Mouse (Mus musculus) forebrain, embryonic 16.5 days (tissue): Measurements from ENCODE around the gene Tcf7. TPM values are rescaled to one million over a fixed set of nuclear protein-coding genes. Genes with fewer than 3 reads are reported as not detected.
A peak's percentile ranks its signal among the peaks of the same experiment; 100 is the strongest.

Experiments used
- ATAC-seq: fragments of 200-750 bp; cut with Nextera tagmentation; 2 replicates; pipeline ENCODE4 v1.8.0; 2017; ENCODE audit warnings: mild to moderate bottlenecking, moderate library complexity
- H3K27ac ChIP-seq: fragments of 300-500 bp; sonication (generic); 2 replicates; pipeline ENCODE4 v1.5.1; 2014; ENCODE audit warnings: low read length, control low read depth
- H3K27me3 ChIP-seq: fragments of 300-500 bp; sonication (generic); replicated peaks from 2 replicates; pipeline ENCODE4 v1.6.1; 2014; ENCODE audit warnings: low read length; ENCODE audit not compliant: control insufficient read depth, insufficient read depth
- H3K36me3 ChIP-seq: fragments of 300-500 bp; sonication (generic); 2 replicates; pipeline ENCODE4 v1.6.1; 2014; ENCODE audit not compliant: control insufficient read depth, insufficient read depth
- H3K4me1 ChIP-seq: fragments of 300-500 bp; sonication (generic); replicated peaks from 2 replicates; pipeline ENCODE4 v1.6.1; 2014; ENCODE audit warnings: low read length; ENCODE audit not compliant: control insufficient read depth, insufficient read depth
- H3K4me2 ChIP-seq: fragments of 300-500 bp; sonication (generic); 2 replicates; pipeline ENCODE4 v1.6.1; 2014; ENCODE audit warnings: mild to moderate bottlenecking, low read length, control low read depth
- H3K4me3 ChIP-seq: fragments of 300-500 bp; sonication (generic); replicated peaks from 2 replicates; pipeline ENCODE4 v1.5.1; 2014; ENCODE audit warnings: mild to moderate bottlenecking, low read length, control low read depth
- H3K9ac ChIP-seq: fragments of 300-500 bp; sonication (generic); replicated peaks from 2 replicates; pipeline ENCODE4 v1.6.1; 2014; ENCODE audit warnings: low read depth, low read length, control low read depth
- H3K9me3 ChIP-seq: fragments of 300-500 bp; sonication (generic); 2 replicates; pipeline ENCODE4 v1.6.1; 2016; ENCODE audit warnings: low read length; ENCODE audit not compliant: control insufficient read depth
- WGBS: fragments of 180-500 bp; shearing (Covaris S2); extraction: QIAGEN DNeasy Blood & Tissue Kit; methylation state at CpG from one replicate; pipeline ENCODE4 v1.1.7; 2014; 5-methylcytosine and 5-hydroxymethylcytosine counted together
- polyA plus RNA-seq: library from polyadenylated mRNA; unstranded; fragments of >200 nt; fragmentation: Nextera tagmentation; extraction: Ambion mirVana; gene quantifications from 2 replicates; pipeline ENCODE4 v1.2.1, GENCODE M21; 2015

Gene Tcf7
- polyA plus RNA-seq, 1 experiment from 2014 or later = 2.7 TPM

GRCm38 (mm10) chr11:52309487-52309886 lies 26.7 kb upstream of the Tcf7 start:
- Histone ChIP-seq H3K36me3 (no peaks in the 10 kb centered on the region), H3K27me3 (no peaks in the 10 kb centered on the region), H3K27ac (no peak overlapping the region), H3K4me3 (no peak overlapping the region), H3K9me3 (no peaks in the 10 kb centered on the region), H3K4me1 (no peaks in the 10 kb centered on the region), H3K9ac (no peak overlapping the region), H3K4me2 (no peak overlapping the region)
- ATAC-seq = no peak
- 66% methylated on average over 3 of the region's 3 CpGs for WGBS

GRCm38 (mm10) chr11:52306431-52306830 lies 23.6 kb upstream of the Tcf7 start:
- WGBS = 88% methylated on average over 7 of the region's 7 CpGs
- Histone ChIP-seq H3K27ac (no peak overlapping the region), H3K9ac (no peak overlapping the region), H3K9me3 (no peaks in the 10 kb centered on the region), H3K4me1 (no peaks in the 10 kb centered on the region), H3K36me3 (no peaks in the 10 kb centered on the region), H3K4me3 (no peak overlapping the region), H3K27me3 (no peaks in the 10 kb centered on the region), H3K4me2 (no peak overlapping the region)
- no peak for ATAC-seq

GRCm38 (mm10) chr11:52305266-52305665 lies 22.5 kb upstream of the Tcf7 start:
- Histone ChIP-seq H3K9ac (no peak overlapping the region), H3K27ac (no peak overlapping the region), H3K4me3 (no peak overlapping the region), H3K4me2 (no peak overlapping the region), H3K9me3 (no peaks in the 10 kb centered on the region), H3K36me3 (no peaks in the 10 kb centered on the region), H3K4me1 (no peaks in the 10 kb centered on the region), H3K27me3 (no peaks in the 10 kb centered on the region)
- WGBS = 51% methylated on average over 4 of the region's 4 CpGs
- ATAC-seq = no peak

DNA sequence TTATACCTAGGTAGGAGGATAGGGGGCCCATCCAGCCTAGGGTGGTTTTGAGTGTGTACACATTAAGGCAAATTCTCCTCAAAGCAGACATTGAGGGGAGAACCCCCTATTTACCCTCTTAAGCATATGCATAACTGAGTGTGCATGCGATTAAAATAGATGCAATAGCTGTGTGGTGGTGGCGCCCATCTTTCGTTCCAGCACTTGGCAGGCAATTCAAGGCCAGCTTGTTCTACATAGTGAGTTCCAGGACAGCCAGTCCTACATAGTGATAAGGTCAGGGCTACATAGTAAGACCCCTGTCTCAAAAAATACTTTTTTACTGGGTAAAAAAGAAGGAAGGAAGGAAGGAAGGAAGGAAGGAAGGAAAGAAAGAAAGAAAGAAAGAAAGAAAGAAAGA lies 19.9 kb upstream of the Tcf7 start:
- Histone ChIP-seq H3K9ac (no peak overlapping the region), H3K4me2 (no peak overlapping the region), H3K4me1 (no peaks in the 10 kb centered on the region), H3K4me3 (no peak overlapping the region), H3K27me3 (no peaks in the 10 kb centered on the region), H3K27ac (no peak overlapping the region), H3K36me3 (no peaks in the 10 kb centered on the region), H3K9me3 (no peaks in the 10 kb centered on the region)
- 84% methylated on average over 3 of the region's 3 CpGs for WGBS
- ATAC-seq = no peak

GRCm38 (mm10) chr11:52299687-52300086 lies 16.9 kb upstream of the Tcf7 start:
- no peak overlapping the region for H3K27ac ChIP-seq
- no peaks in the 10 kb centered on the region for H3K27me3 ChIP-seq
- WGBS = 69% methylated on average over 7 of the region's 7 CpGs
- no peak overlapping the region for H3K4me3 ChIP-seq
- no peak for ATAC-seq
- H3K9ac ChIP-seq = no peak overlapping the region
- no peaks in the 10 kb centered on the region for H3K4me1 ChIP-seq
- H3K4me2 ChIP-seq = no peak overlapping the region
- H3K9me3 ChIP-seq = no peaks in the 10 kb centered on the region
- no peaks in the 10 kb centered on the region for H3K36me3 ChIP-seq

- Histone ChIP-seq H3K27me3 (no peaks in the 10 kb centered on the region), H3K9me3 (no peaks in the 10 kb centered on the region), H3K9ac (no peak overlapping the region), H3K4me2 (no peak overlapping the region), H3K4me1 (no peaks in the 10 kb centered on the region), H3K4me3 (no peak overlapping the region), H3K27ac (no peak overlapping the region), H3K36me3 (no peaks in the 10 kb centered on the region)
- 70% methylated on average over 9 of the region's 9 CpGs for WGBS
- no peak for ATAC-seq
These were observed 16.1 kb upstream of the Tcf7 start for GRCm38 (mm10) chr11:52298955-52299354.

- 12% methylated on average over 9 of the region's 9 CpGs for WGBS
- no peak overlapping the region for H3K27ac ChIP-seq
- no peaks in the 10 kb centered on the region for H3K27me3 ChIP-seq
- H3K4me3 ChIP-seq = no peak overlapping the region
- no peaks in the 10 kb centered on the region for H3K9me3 ChIP-seq
- H3K9ac ChIP-seq = no peak overlapping the region
- H3K4me2 ChIP-seq = no peak overlapping the region
- H3K36me3 ChIP-seq = no peaks in the 10 kb centered on the region
- peak; percentile 66; the same call in 1 of the 2 replicates for ATAC-seq
- H3K4me1 ChIP-seq = no peaks in the 10 kb centered on the region
These were observed 14.5 kb upstream of the Tcf7 start for GRCm38 (mm10) chr11:52297352-52297751.

- Histone ChIP-seq H3K4me2 (no peak overlapping the region), H3K4me1 (no peaks in the 10 kb centered on the region), H3K27me3 (no peaks in the 10 kb centered on the region), H3K9ac (no peak overlapping the region), H3K4me3 (no peak overlapping the region), H3K27ac (no peak overlapping the region), H3K36me3 (no peaks in the 10 kb centered on the region), H3K9me3 (no peaks in the 10 kb centered on the region)
- WGBS = 82% methylated on average over 9 of the region's 9 CpGs
- ATAC-seq = no peak
These were observed 11.3 kb upstream of the Tcf7 start for GRCm38 (mm10) chr11:52294103-52294502.

- Histone ChIP-seq H3K27ac (no peak overlapping the region), H3K9me3 (no peaks in the 10 kb centered on the region), H3K4me1 (no peaks in the 10 kb centered on the region), H3K36me3 (no peaks in the 10 kb centered on the region), H3K9ac (no peak overlapping the region), H3K4me3 (no peak overlapping the region), H3K27me3 (no peaks in the 10 kb centered on the region), H3K4me2 (no peak overlapping the region)
- WGBS = 77% methylated on average over 6 of the region's 6 CpGs
- no peak for ATAC-seq
These were observed 10.1 kb upstream of the Tcf7 start for GRCm38 (mm10) chr11:52292894-52293293.

DNA sequence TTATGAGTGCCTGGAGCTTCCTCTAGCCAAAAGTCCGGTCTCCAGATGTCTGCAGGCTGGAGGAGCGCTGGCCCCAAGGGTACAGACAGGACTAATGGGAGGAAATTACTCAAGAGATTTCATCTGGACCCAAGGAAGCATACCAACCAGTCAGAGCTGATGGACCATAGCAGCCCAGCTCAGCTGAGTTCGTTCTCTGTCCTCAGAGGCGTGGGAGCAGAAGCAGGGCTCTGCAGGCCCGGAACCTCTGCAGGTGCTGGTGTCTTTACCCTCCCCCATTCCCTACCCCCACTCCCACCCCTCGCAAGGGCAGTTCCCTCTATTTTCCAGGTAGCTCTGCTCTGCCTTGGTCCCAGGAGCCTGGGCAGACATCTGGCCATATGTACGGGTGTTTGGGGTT lies 9.5 kb upstream of the Tcf7 start:
- H3K36me3 ChIP-seq = no peaks in the 10 kb centered on the region
- H3K9me3 ChIP-seq = no peaks in the 10 kb centered on the region
- WGBS = 83% methylated on average over 7 of the region's 7 CpGs
- H3K9ac ChIP-seq = no peak overlapping the region
- no peak overlapping the region for H3K4me2 ChIP-seq
- ATAC-seq = no peak
- H3K27me3 ChIP-seq = no peaks in the 10 kb centered on the region
- H3K4me1 ChIP-seq = no peaks in the 10 kb centered on the region
- H3K4me3 ChIP-seq = no peak overlapping the region
- H3K27ac ChIP-seq = no peak overlapping the region
